Mouse (Mus musculus) adrenal gland, adult 2 months (tissue): ENCODE results near the gene Ccr1. TPM values are rescaled to one million over a fixed set of nuclear protein-coding genes. Genes with fewer than 3 reads are reported as not detected.

ENCODE experiments used
- DNase-seq: peaks from one replicate; pipeline ENCODE4 v3.0.0; 2021
- polyA plus RNA-seq: library from polyadenylated mRNA; depleted of rRNA; stranded (reverse); fragments of >200 nt; gene quantifications from 2 replicates; pipeline ENCODE4 v1.2.3, GENCODE M21; 2012; rRNA removed
- total RNA-seq, 2 experiments: library from RNA; stranded (reverse); gene quantifications; 2 replicates each; pipeline ENCODE4 v1.2.3; 2021

The Ccr1 gene
- total and polyA plus RNA-seq, 3 experiments, result 0.82 to 1.9 (median 1.3) TPM

- no peak for DNase-seq
Observed at GRCm38 (mm10) chr9:123927281-123927960, 41.1 kb downstream of the Ccr1 start.

- peak; percentile 56 for DNase-seq
Observed at GRCm38 (mm10) chr9:123926041-123926440, 42.5 kb downstream of the Ccr1 start.

- peak; percentile 84 for DNase-seq
Observed at GRCm38 (mm10) chr9:123925101-123925946, 43.2 kb downstream of the Ccr1 start.

GRCm38 (mm10) chr9:123924589-123925066 lies 43.9 kb downstream of the Ccr1 start:
- DNase-seq, result peak; percentile 97

GRCm38 (mm10) chr9:123924035-123924434 lies 44.5 kb downstream of the Ccr1 start:
- peak; percentile 82 for DNase-seq

GRCm38 (mm10) chr9:123923146-123923991 lies 45.1 kb downstream of the Ccr1 start:
- DNase-seq, result peak; percentile 40

Other genes starting within 250 kb of the Ccr1 start
- gene Cxcr6, start 162.2 kb downstream of the Ccr1 start, total RNA-seq, result under 1 TPM in 1 of 2 experiments, not detected in 1; 0.21 TPM
- 0.20 TPM in 1 of 2 replicates, not detected in the other for gene Cxcr6, start 162.2 kb downstream of the Ccr1 start, polyA plus RNA-seq
- 10 to 100 TPM; 37.1 to 41.1 TPM for gene Fyco1, start 116.8 kb downstream of the Ccr1 start, total RNA-seq
- gene Fyco1, start 116.8 kb downstream of the Ccr1 start, polyA plus RNA-seq, result 5.9 and 9.7 TPM in 2 replicates
- under 1 TPM; 0.10 to 0.20 TPM for gene Xcr1, start 106.7 kb downstream of the Ccr1 start, total RNA-seq
- 0.08 and 0.10 TPM in 2 replicates for gene Xcr1, start 106.7 kb downstream of the Ccr1 start, polyA plus RNA-seq
- not detected for gene Ccr1l1, start 9.7 kb upstream of the Ccr1 start, total RNA-seq
- gene Ccr1l1, start 9.7 kb upstream of the Ccr1 start, polyA plus RNA-seq, result not detected in 2 replicates
- gene Ccr3, start 53.3 kb upstream of the Ccr1 start, total RNA-seq, result not detected
- not detected in 2 replicates for gene Ccr3, start 53.3 kb upstream of the Ccr1 start, polyA plus RNA-seq
- gene Ccr2, start 133.3 kb upstream of the Ccr1 start, total RNA-seq, result 1 to 10 TPM in 1 of 2 experiments, under 1 TPM in 1; 0.95 to 4.4 TPM
- gene Ccr2, start 133.3 kb upstream of the Ccr1 start, polyA plus RNA-seq, result 0.43 and 0.55 TPM in 2 replicates
- gene Ccr5, start 152.9 kb upstream of the Ccr1 start, total RNA-seq, result 1 to 10 TPM; 2.4 to 6.1 TPM
- gene Ccr5, start 152.9 kb upstream of the Ccr1 start, polyA plus RNA-seq, result 0.36 and 0.39 TPM in 2 replicates